Mouse (Mus musculus) small intestine, adult 2 months (tissue): ENCODE results near the gene Acpp. TPM values are rescaled to one million over a fixed set of nuclear protein-coding genes. Genes with fewer than 3 reads are reported as not detected.
A peak's percentile ranks its signal among the peaks of the same experiment; 100 is the strongest.

Experiments
- H3K27ac ChIP-seq: fragments of 200-500 bp; 2 replicates; pipeline ENCODE4 v1.5.1; 2012; ENCODE audit warnings: low read depth, low read length, control low read depth, inconsistent platforms; ENCODE audit not compliant: insufficient read depth
- H3K27me3 ChIP-seq: fragments of 200-500 bp; 2 replicates; pipeline ENCODE4 v1.6.1; 2012; ENCODE audit warnings: mild to moderate bottlenecking, moderate library complexity, low read length, inconsistent platforms; ENCODE audit not compliant: control insufficient read depth, insufficient read depth
- H3K36me3 ChIP-seq: fragments of 200-500 bp; 2 replicates; pipeline ENCODE4 v1.6.1; 2012; ENCODE audit warnings: mild to moderate bottlenecking, low read length, control low read depth, inconsistent platforms; ENCODE audit not compliant: control insufficient read depth, insufficient read depth
- H3K4me1 ChIP-seq: fragments of 200-500 bp; 2 replicates; pipeline ENCODE4 v1.6.1; 2012; ENCODE audit warnings: low read length, inconsistent platforms, mixed read lengths; ENCODE audit not compliant: control insufficient read depth, insufficient read depth, insufficient read length
- H3K4me3 ChIP-seq: fragments of 200-500 bp; 2 replicates; pipeline ENCODE4 v1.5.1; 2012; ENCODE audit warnings: low read depth, mild to moderate bottlenecking, control low read depth, inconsistent platforms, low read length, moderate library complexity
- CTCF ChIP-seq: fragments of 200-500 bp; IDR thresholded peaks from 2 replicates; pipeline ENCODE4 v1.5.1; 2012; ENCODE audit warnings: low read depth, mild to moderate bottlenecking, control low read depth, inconsistent platforms, low read length, moderate library complexity, mixed read lengths; ENCODE audit not compliant: insufficient replicate concordance, insufficient read length; ENCODE audit errors: extremely low read depth
- POLR2A ChIP-seq: fragments of 200-500 bp; IDR thresholded peaks from 2 replicates; pipeline ENCODE4 v1.6.1; 2012; ENCODE audit warnings: low read depth, mild to moderate bottlenecking, control low read depth, inconsistent platforms, low read length, moderate library complexity
- WGBS: fragments of 180-500 bp; shearing (Covaris S2); methylation state at CpG from one replicate; pipeline ENCODE4 v1.1.7; 2018; 5-methylcytosine and 5-hydroxymethylcytosine counted together
- polyA plus RNA-seq: library from polyadenylated mRNA; depleted of rRNA; stranded (reverse); fragments of >200 nt; gene quantifications from 2 replicates; pipeline ENCODE4 v1.2.3, GENCODE M21; 2012

Gene Acpp
- polyA plus RNA-seq, 1 experiment, result 10.5 TPM

DNA sequence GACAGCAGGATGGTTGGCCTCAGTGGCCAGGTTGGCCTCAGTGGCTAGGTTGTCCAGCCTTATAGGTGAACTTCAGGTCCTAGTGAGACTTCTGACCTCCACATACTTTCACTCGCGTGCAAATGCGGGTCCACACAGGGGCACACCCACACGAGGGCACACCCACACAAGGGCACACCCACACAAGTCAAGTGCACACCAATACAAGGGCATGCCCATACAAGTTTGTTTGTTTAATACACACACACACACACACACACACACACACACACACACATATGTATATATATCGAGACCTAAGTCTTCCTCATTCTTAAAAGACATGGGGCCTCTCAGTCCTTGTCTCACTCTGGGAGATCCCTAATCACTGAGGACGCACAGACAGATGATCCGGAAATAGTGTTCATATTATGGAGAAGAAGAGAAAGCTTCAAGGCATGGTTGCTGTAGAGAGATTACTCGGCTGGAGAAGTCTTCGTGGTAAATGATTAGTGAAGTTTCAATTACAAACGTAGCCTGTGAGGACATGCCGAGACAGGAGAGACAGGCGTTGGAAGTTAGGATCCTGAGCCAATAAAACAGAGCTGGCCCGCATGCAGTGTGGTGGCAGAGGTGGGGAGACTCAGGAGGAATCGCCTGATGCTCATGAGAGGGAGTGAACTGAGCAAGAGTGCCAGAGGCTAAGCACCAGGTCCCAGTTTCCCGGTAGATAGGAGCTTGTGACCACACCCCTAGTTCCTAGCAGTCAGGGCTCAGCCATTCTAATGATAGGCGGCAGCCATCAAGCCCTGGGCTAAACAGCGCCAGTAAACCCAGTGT, 23.7 kb upstream of the Acpp start:
- H3K4me3 ChIP-seq, result peak overlapping the region; percentile 53
- H3K27me3 ChIP-seq, result no peaks in the 10 kb centered on the region
- H3K27ac ChIP-seq, result peak overlapping the region; percentile 83
- 22% methylated on average over 17 of the region's 17 CpGs for WGBS
- H3K36me3 ChIP-seq, result no peaks in the 10 kb centered on the region
- TF ChIP-seq POLR2A (no peak), CTCF (no peak)
- peaks cover 8% of the 10 kb centered on the region; the same call in 1 of the 2 replicates for H3K4me1 ChIP-seq

DNA sequence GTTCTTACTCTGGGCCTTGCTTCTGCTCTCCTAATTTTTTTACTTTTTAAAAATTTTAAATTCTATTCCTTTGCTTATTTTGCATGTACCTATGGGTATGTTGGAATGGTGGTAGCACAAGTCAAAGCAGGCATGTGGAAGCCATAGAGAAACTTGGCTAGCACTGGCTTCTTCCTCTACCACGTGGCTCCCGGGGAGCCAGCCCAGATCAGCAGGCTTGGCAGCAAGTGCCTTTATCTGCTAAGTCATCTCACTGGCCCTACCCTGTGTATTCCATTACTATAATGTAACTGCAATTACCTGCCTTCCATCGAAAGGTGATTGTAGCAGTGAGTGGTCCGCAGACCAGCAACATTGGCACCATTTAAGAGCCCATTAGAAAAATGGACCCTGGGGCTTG, 22.8 kb upstream of the Acpp start:
- Histone ChIP-seq H3K4me1 (peaks cover 15% of the 10 kb centered on the region), H3K36me3 (no peaks in the 10 kb centered on the region), H3K27me3 (no peaks in the 10 kb centered on the region), H3K27ac (peak overlapping the region; percentile 83), H3K4me3 (no peak overlapping the region)
- 41% methylated on average over 4 of the region's 4 CpGs for WGBS
- TF ChIP-seq POLR2A (no peak), CTCF (no peak)

GRCm38 (mm10) chr9:104355521-104356270, 18.1 kb upstream of the Acpp start:
- no peak for TF ChIP-seq CTCF
- no peak for TF ChIP-seq POLR2A
- H3K27ac ChIP-seq, result peak overlapping the region; percentile 78

DNA sequence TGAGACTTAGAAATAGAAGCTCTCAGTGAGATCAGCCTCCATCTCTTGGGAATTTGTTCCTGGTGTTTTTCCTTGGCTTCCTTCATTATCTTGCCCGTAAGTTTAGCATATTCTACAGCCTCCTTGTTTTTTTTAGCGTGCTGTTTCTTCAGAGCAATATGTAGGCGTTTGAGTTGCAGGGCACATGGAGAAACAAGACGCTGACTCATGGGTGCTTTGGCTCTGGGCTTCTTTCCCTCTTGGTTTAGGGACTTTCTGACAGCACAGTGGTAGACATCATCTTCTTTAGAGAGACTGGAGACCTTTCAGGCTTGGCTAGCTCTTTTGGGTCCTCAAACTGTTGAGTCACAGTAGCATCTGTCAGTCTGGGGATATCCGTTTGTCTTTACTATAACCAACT, 6.6 kb upstream of the Acpp start:
- Histone ChIP-seq H3K27me3 (no peaks in the 10 kb centered on the region), H3K4me3 (no peak overlapping the region), H3K27ac (no peak overlapping the region), H3K4me1 (peaks cover 3% of the 10 kb centered on the region; the same call in 1 of the 2 replicates), H3K36me3 (no peaks in the 10 kb centered on the region)
- 89% methylated on average over 5 of the region's 5 CpGs for WGBS
- no peak for TF ChIP-seq CTCF
- no peak for TF ChIP-seq POLR2A

More at GRCm38 (mm10) chr9:104355521-104356270, 18.1 kb upstream of the Acpp start:
- Histone ChIP-seq H3K27me3 (no peaks in the 10 kb centered on the region), H3K4me3 (peak overlapping the region; percentile 26), H3K36me3 (no peaks in the 10 kb centered on the region), H3K4me1 (peaks cover 10% of the 10 kb centered on the region)
- WGBS, result 28% methylated on average over 8 of the region's 8 CpGs

DNA sequence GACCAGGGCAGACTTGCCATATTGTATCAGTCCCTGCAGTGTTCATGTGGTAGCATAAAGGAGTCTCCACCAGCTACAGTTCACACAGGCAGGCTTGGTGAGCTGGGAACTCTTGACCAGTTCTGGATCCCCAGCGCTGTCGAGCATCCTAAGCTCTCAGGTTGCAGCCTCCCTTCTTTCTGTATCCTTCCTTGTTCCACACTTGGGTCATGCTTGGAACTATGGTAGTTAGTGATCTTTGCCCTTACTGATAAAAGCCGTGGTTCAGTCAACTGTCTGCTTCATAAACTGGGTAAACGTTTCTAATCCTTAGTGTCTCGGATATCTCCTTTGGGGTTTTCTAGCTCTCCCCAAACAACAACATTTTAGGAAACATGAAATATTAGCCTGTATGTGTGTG, 1.9 kb upstream of the Acpp start:
- H3K4me3 ChIP-seq, result no peak overlapping the region
- peak overlapping the region; percentile 85 for H3K27ac ChIP-seq
- no peaks in the 10 kb centered on the region for H3K27me3 ChIP-seq
- H3K4me1 ChIP-seq, result peaks cover 21% of the 10 kb centered on the region
- no peaks in the 10 kb centered on the region for H3K36me3 ChIP-seq
- 25% methylated on average over 5 of the region's 5 CpGs for WGBS
- TF ChIP-seq POLR2A (no peak), CTCF (no peak)

DNA sequence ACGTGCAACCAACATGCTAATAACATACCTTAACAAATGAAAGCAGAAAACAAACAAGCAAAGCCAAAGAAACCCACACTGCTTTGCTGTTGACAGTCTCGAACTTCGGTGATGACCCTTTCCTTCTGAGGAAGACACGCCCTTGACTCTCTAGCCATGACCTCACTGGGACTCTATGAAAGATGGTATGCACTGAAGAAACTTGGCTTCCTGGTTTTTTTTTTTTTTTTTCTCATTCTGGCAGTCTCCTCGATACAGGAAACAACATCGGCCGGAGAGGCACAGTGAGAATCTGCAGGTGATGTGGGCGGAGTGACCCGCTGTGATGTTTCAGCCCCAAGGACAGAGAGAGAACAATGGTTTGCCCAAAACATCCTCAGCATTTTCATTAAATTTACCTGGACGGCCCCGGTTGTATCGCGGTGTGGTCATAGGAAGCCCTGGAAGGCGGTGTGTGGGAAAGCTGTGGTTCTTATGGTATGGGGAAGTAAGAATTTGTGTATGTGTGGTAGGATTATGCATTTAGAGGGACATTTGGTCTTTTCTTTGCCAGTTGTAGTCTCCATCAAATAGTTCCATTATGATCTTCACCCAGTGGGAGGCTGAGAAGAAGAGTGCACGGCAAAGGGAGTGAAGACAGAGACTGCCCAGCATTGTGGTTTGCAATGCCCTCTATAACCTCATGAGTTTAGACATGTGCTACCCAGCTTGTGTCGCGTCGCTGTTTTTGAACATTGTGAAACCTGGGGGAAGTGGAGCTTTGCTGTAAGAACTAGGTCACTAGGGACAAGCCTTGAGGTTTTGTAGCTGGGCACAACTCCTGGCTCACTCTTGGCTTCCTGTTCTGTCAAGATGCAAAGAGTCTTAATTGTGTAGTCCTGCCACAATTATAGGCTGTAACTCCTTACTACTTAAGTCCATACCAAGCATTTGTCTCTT, 1.2 kb upstream of the Acpp start:
- H3K4me3 ChIP-seq, result 0 out of 2 replicates have a peak overlapping the region, but pooled peaks have one; percentile 17
- H3K27ac ChIP-seq, result peak overlapping the region; percentile 85
- H3K4me1 ChIP-seq, result peaks cover 21% of the 10 kb centered on the region
- whole genome bisulfite sequencing, result 43% methylated on average over 18 of the region's 18 CpGs
- no peaks in the 10 kb centered on the region for H3K27me3 ChIP-seq
- no peaks in the 10 kb centered on the region for H3K36me3 ChIP-seq
- TF ChIP-seq POLR2A (no peak), CTCF (no peak)

- no peak overlapping the region; the same call in 1 of the 2 replicates for H3K27ac ChIP-seq
- H3K4me3 ChIP-seq, result no peak overlapping the region
- no peak for TF ChIP-seq CTCF
- TF ChIP-seq POLR2A, result no peak
- no peaks in the 10 kb centered on the region for H3K27me3 ChIP-seq
- H3K36me3 ChIP-seq, result no peaks in the 10 kb centered on the region
- WGBS, result 82% methylated on average over 5 of the region's 5 CpGs
- H3K4me1 ChIP-seq, result peaks cover 3% of the 10 kb centered on the region; the same call in 1 of the 2 replicates
Observed at GRCm38 (mm10) chr9:104331301-104331700, 6.2 kb downstream of the Acpp start.
